Mouse (Mus musculus) ES-E14 (cell line): ENCODE data around the gene Gabrb3. TPM values are rescaled to one million over a fixed set of nuclear protein-coding genes. Genes with fewer than 3 reads are reported as not detected.

ENCODE experiments used
- DNase-seq: peaks from one replicate; pipeline ENCODE4 v3.0.0-alpha.2; 2013; ENCODE audit warnings: low read depth, low spot score
- H3K27ac ChIP-seq: 2 replicates; pipeline ENCODE4 v1.5.1; 2012; ENCODE audit warnings: low read depth, mild to moderate bottlenecking, low read length, moderate library complexity, mixed read lengths; ENCODE audit not compliant: poor library complexity, insufficient read depth, severe bottlenecking
- H3K36me3 ChIP-seq: 2 replicates; pipeline ENCODE4 v1.6.1; 2012; ENCODE audit warnings: mild to moderate bottlenecking, low read length, moderate library complexity, mixed read lengths; ENCODE audit not compliant: control insufficient read depth, poor library complexity, insufficient read depth, severe bottlenecking
- H3K4me1 ChIP-seq, 2 experiments: fragments of 150-350 bp in 1 of 2; sonication (generic) in 1 of 2; 2 replicates each; pipeline ENCODE4 v1.6.1; 2012; ENCODE audit warnings: low read length in 2 of 2, mild to moderate bottlenecking in 1 of 2, mixed read lengths in 1 of 2; ENCODE audit not compliant: control insufficient read depth in 2 of 2, insufficient read depth in 2 of 2, poor library complexity in 1 of 2
- H3K4me3 ChIP-seq, 2 experiments: fragments of 150-350 bp in 1 of 2; sonication (generic) in 1 of 2; 2 replicates each; pipeline ENCODE4 v1.5.1; 2012; ENCODE audit warnings: low read length in 2 of 2, low read depth in 1 of 2, mild to moderate bottlenecking in 1 of 2, mixed read lengths in 1 of 2; ENCODE audit not compliant: insufficient read depth in 1 of 2, poor library complexity in 1 of 2, severe bottlenecking in 1 of 2
- H3K9ac ChIP-seq: 2 replicates; pipeline ENCODE4 v1.6.1; 2012; ENCODE audit warnings: low read depth, mild to moderate bottlenecking, low read length, mixed read lengths; ENCODE audit not compliant: poor library complexity, insufficient read depth, severe bottlenecking
- H3K9me3 ChIP-seq: fragments of 150-350 bp; sonication (generic); 2 replicates; pipeline ENCODE4 v1.6.1; 2012; ENCODE audit warnings: low read depth, mild to moderate bottlenecking, low read length; ENCODE audit not compliant: control insufficient read depth, insufficient read depth
- CHD2 ChIP-seq: IDR thresholded peaks from 2 replicates; pipeline ENCODE4 v1.6.1; 2014; ENCODE audit warnings: mild to moderate bottlenecking, low read depth, low read length, inconsistent platforms
- HCFC1 ChIP-seq: IDR thresholded peaks from 2 replicates; pipeline ENCODE4 v1.6.1; 2012; ENCODE audit warnings: low read length, inconsistent platforms, borderline replicate concordance; ENCODE audit not compliant: insufficient read depth
- MAFK ChIP-seq: IDR thresholded peaks from 2 replicates; pipeline ENCODE4 v1.6.1; 2014; ENCODE audit warnings: mild to moderate bottlenecking, low read depth, low read length, inconsistent platforms; ENCODE audit not compliant: insufficient read depth
- ZC3H11A ChIP-seq: IDR thresholded peaks from 2 replicates; pipeline ENCODE4 v1.6.1; 2012; ENCODE audit warnings: low read depth, mild to moderate bottlenecking, inconsistent platforms, low read length, borderline replicate concordance
- ZNF384 ChIP-seq: IDR thresholded peaks from 2 replicates; pipeline ENCODE4 v1.6.1; 2012; ENCODE audit warnings: low read depth, low read length, inconsistent platforms
- in situ Hi-C, 2 experiments: fragments of 600-800 bp; cut with MboI; formaldehyde crosslinking; loops; one replicate each; pipeline ENCODE4 v1.15.1; 2025; ENCODE audit warnings: low sequenced_read_pairs in 2 of 2, inconsistent platforms in 1 of 2; ENCODE audit not compliant: unreplicated experiment in 2 of 2
- total RNA-seq: library from RNA; depleted of rRNA; stranded (reverse); fragments of 300-350 nt; gene quantifications from 2 replicates; pipeline ENCODE4 v1.2.3, GENCODE M21; 2012

The Gabrb3 gene
- total RNA-seq, 1 experiment = 4.9 TPM

GRCm38 (mm10) chr7:57689836-57690235 lies 270.3 kb downstream of the Gabrb3 start:
- Histone ChIP-seq H3K4me1 (no peaks in the 10 kb centered on the region), H3K27ac (no peak overlapping the region), H3K9ac (no peak overlapping the region), H3K9me3 (no peaks in the 10 kb centered on the region), H3K36me3 (no peaks in the 10 kb centered on the region), H3K4me3 (no peak overlapping the region)
- in situ Hi-C loops = no loop called here
- DNase-seq = no peak
- TF ChIP-seq ZC3H11A = no peak
- no peak for TF ChIP-seq MAFK
- no peak for TF ChIP-seq ZNF384
- no peak for TF ChIP-seq HCFC1
- no peak for TF ChIP-seq CHD2

- Histone ChIP-seq H3K4me1 (no peaks in the 10 kb centered on the region), H3K4me3 (no peak overlapping the region), H3K9ac (no peak overlapping the region), H3K36me3 (no peaks in the 10 kb centered on the region), H3K9me3 (0 out of 2 replicates have a peak, but pooled peaks cover 2% of the 10 kb centered on the region), H3K27ac (no peak overlapping the region)
- TF ChIP-seq ZNF384 (no peak), HCFC1 (no peak)
- in situ Hi-C loops = no loop called here
- DNase-seq = no peak
Observed at GRCm38 (mm10) chr7:57700370-57700769, 280.9 kb downstream of the Gabrb3 start.

- no peak for TF ChIP-seq CHD2
- Histone ChIP-seq H3K36me3 (no peaks in the 10 kb centered on the region), H3K4me1 (no peaks in the 10 kb centered on the region), H3K9me3 (0 out of 2 replicates have a peak, but pooled peaks cover 2% of the 10 kb centered on the region), H3K9ac (no peak overlapping the region), H3K4me3 (no peak overlapping the region), H3K27ac (no peak overlapping the region)
- DNase-seq = no peak
- in situ Hi-C loops = no loop called here
Observed at GRCm38 (mm10) chr7:57701046-57701445, 281.6 kb downstream of the Gabrb3 start.

- Histone ChIP-seq H3K27ac (no peak overlapping the region), H3K4me1 (no peaks in the 10 kb centered on the region), H3K4me3 (no peak overlapping the region), H3K9ac (no peak overlapping the region), H3K9me3 (no peaks in the 10 kb centered on the region), H3K36me3 (no peaks in the 10 kb centered on the region)
- DNase-seq = no peak
- no peak for TF ChIP-seq ZNF384
- no peak for TF ChIP-seq MAFK
- in situ Hi-C loops = no loop called here
Observed at GRCm38 (mm10) chr7:57703580-57703979, 284.1 kb downstream of the Gabrb3 start.

- H3K27ac ChIP-seq = no peak overlapping the region
- in situ Hi-C loops = no loop called here
- H3K4me1 ChIP-seq = no peaks in the 10 kb centered on the region
- no peaks in the 10 kb centered on the region for H3K36me3 ChIP-seq
- H3K4me3 ChIP-seq = no peak overlapping the region
- H3K9ac ChIP-seq = no peak overlapping the region
- no peaks in the 10 kb centered on the region for H3K9me3 ChIP-seq
- TF ChIP-seq ZNF384 (no peak), CHD2 (no peak), HCFC1 (no peak), ZC3H11A (no peak), MAFK (no peak)
- no peak for DNase-seq
Observed at GRCm38 (mm10) chr7:57706092-57706491, 286.6 kb downstream of the Gabrb3 start.
